Mouse (Mus musculus) ES-Bruce4 (cell line): ENCODE measurements around the gene St6galnac3. TPM values are rescaled to one million over a fixed set of nuclear protein-coding genes. Genes with fewer than 3 reads are reported as not detected.

Experiments used
- H3K27ac ChIP-seq: 2 replicates; pipeline ENCODE4 v1.5.1; 2012; ENCODE audit warnings: low read length, inconsistent platforms; ENCODE audit not compliant: insufficient read depth
- H3K27me3 ChIP-seq: 2 replicates; pipeline ENCODE4 v1.6.1; 2012; ENCODE audit warnings: mild to moderate bottlenecking, low read length, inconsistent platforms; ENCODE audit not compliant: control insufficient read depth, poor library complexity, insufficient read depth, severe bottlenecking
- H3K36me3 ChIP-seq: 2 replicates; pipeline ENCODE4 v1.6.1; 2012; ENCODE audit warnings: inconsistent platforms, mild to moderate bottlenecking, low read length, moderate library complexity; ENCODE audit not compliant: control insufficient read depth, poor library complexity, insufficient read depth, severe bottlenecking
- H3K4me1 ChIP-seq: one replicate; pipeline ENCODE4 v1.8.1; 2011; ENCODE audit warnings: low read length; ENCODE audit not compliant: control insufficient read depth, insufficient read depth
- H3K4me3 ChIP-seq: 2 replicates; pipeline ENCODE4 v1.5.1; 2011; ENCODE audit warnings: low read depth, mild to moderate bottlenecking, low read length
- H3K9ac ChIP-seq: 2 replicates; pipeline ENCODE4 v1.6.1; 2012; ENCODE audit warnings: low read depth, mild to moderate bottlenecking, inconsistent platforms; ENCODE audit not compliant: poor library complexity, severe bottlenecking
- H3K9me3 ChIP-seq: replicated peaks from 2 replicates; pipeline ENCODE4 v1.6.1; 2012; ENCODE audit warnings: mild to moderate bottlenecking, low read length, inconsistent platforms; ENCODE audit not compliant: control insufficient read depth, poor library complexity, insufficient read depth, severe bottlenecking
- CTCF ChIP-seq: IDR thresholded peaks from one replicate; pipeline ENCODE4 v1.8.1; 2011; ENCODE audit warnings: low read depth, low read length
- EP300 ChIP-seq: IDR thresholded peaks from 2 replicates; pipeline ENCODE4 v1.6.1; 2011; ENCODE audit warnings: low read depth, low read length; ENCODE audit not compliant: insufficient read depth
- POLR2A ChIP-seq: IDR thresholded peaks from one replicate; pipeline ENCODE4 v1.8.1; 2011; ENCODE audit warnings: low read length; ENCODE audit not compliant: insufficient read depth
- polyA plus RNA-seq: library from polyadenylated mRNA; stranded (reverse); fragments of >200 nt; gene quantifications from 2 replicates; pipeline ENCODE4 v1.2.4, GENCODE M21; 2011; ENCODE audit warnings: low read depth; ENCODE audit not compliant: missing spikeins, insufficient read depth, insufficient read length

The St6galnac3 gene
- polyA plus RNA-seq, 1 experiment, result 4.8 TPM

GRCm38 (mm10) chr3:153204046-153204445, 520.9 kb downstream of the St6galnac3 start:
- Histone ChIP-seq H3K27ac (no peak overlapping the region), H3K4me1 (no peaks in the 10 kb centered on the region), H3K9ac (no peak overlapping the region), H3K27me3 (no peaks in the 10 kb centered on the region), H3K36me3 (no peaks in the 10 kb centered on the region), H3K9me3 (no peaks in the 10 kb centered on the region), H3K4me3 (no peak overlapping the region)
- TF ChIP-seq EP300 (no peak), CTCF (no peak), POLR2A (no peak)

- Histone ChIP-seq H3K36me3 (no peaks in the 10 kb centered on the region), H3K27ac (no peak overlapping the region), H3K27me3 (no peaks in the 10 kb centered on the region), H3K4me3 (no peak overlapping the region), H3K9ac (no peak overlapping the region), H3K9me3 (no peaks in the 10 kb centered on the region), H3K4me1 (no peaks in the 10 kb centered on the region)
- TF ChIP-seq EP300 (no peak), CTCF (no peak), POLR2A (no peak)
Measured at GRCm38 (mm10) chr3:153201835-153202234, 523.1 kb downstream of the St6galnac3 start.

DNA sequence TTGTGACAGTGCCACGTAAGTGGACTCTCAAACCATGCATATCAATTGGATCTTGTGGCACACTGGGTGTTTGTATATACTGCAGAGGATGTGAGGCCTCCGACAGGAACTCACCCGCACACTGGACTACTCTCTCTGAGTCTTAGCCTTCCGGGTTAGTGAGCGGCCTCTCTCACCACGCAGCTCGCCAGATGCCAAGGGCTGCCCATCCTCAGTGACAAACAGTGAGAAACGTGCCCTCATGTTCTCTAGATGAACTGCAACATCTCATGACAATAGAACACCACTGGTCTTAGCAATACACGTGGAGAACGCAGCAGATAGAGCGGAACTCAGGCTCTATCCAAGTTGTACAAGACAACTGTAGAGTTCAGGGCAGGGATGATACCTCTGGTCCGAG, 524.2 kb downstream of the St6galnac3 start:
- H3K36me3 ChIP-seq, result no peaks in the 10 kb centered on the region
- no peak overlapping the region for H3K9ac ChIP-seq
- no peaks in the 10 kb centered on the region for H3K27me3 ChIP-seq
- H3K9me3 ChIP-seq, result no peaks in the 10 kb centered on the region
- TF ChIP-seq POLR2A (no peak), CTCF (no peak), EP300 (no peak)
- no peak overlapping the region for H3K4me3 ChIP-seq
- no peak overlapping the region for H3K27ac ChIP-seq
- no peaks in the 10 kb centered on the region for H3K4me1 ChIP-seq

- TF ChIP-seq POLR2A, result no peak
- no peak for TF ChIP-seq CTCF
- no peak for TF ChIP-seq EP300
- Histone ChIP-seq H3K4me1 (no peaks in the 10 kb centered on the region), H3K27me3 (no peaks in the 10 kb centered on the region), H3K36me3 (no peaks in the 10 kb centered on the region), H3K9ac (no peak overlapping the region), H3K9me3 (no peaks in the 10 kb centered on the region), H3K4me3 (no peak overlapping the region), H3K27ac (no peak overlapping the region)
Measured at GRCm38 (mm10) chr3:153200076-153200475, 524.9 kb downstream of the St6galnac3 start.

DNA sequence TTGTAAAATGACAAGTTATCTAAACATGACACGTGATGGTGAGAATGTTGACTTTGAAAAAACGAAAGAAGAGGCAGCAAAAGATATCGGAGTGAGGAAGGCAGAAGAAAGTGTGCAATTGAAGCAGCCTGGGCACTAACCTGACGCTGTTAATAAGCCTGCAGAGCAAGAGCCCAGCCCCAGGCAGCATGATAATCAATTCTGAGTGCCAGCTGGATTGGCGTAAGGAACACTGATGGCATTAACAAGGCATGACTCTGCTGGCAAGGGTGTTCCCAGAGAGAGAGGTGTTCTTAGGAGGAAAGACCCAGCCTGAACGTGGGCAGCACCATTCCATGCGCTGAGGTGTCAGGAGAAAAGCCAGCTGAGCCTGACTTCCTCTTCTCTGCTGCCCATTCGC, 525.7 kb downstream of the St6galnac3 start:
- no peak overlapping the region for H3K9ac ChIP-seq
- TF ChIP-seq CTCF (no peak), EP300 (no peak), POLR2A (no peak)
- no peaks in the 10 kb centered on the region for H3K36me3 ChIP-seq
- no peak overlapping the region for H3K4me3 ChIP-seq
- no peaks in the 10 kb centered on the region for H3K9me3 ChIP-seq
- no peaks in the 10 kb centered on the region for H3K4me1 ChIP-seq
- H3K27ac ChIP-seq, result no peak overlapping the region
- no peaks in the 10 kb centered on the region for H3K27me3 ChIP-seq

GRCm38 (mm10) chr3:153198514-153198913, 526.5 kb downstream of the St6galnac3 start:
- Histone ChIP-seq H3K9ac (no peak overlapping the region), H3K9me3 (no peaks in the 10 kb centered on the region), H3K4me1 (no peaks in the 10 kb centered on the region), H3K27ac (no peak overlapping the region), H3K36me3 (no peaks in the 10 kb centered on the region), H3K27me3 (no peaks in the 10 kb centered on the region), H3K4me3 (no peak overlapping the region)
- no peak for TF ChIP-seq POLR2A
- no peak for TF ChIP-seq CTCF
- TF ChIP-seq EP300, result no peak
